Mouse (Mus musculus) hindbrain, embryonic 15.5 days (tissue): ENCODE results near the gene Gper1. TPM values are rescaled to one million over a fixed set of nuclear protein-coding genes. Genes with fewer than 3 reads are reported as not detected.

ENCODE experiments used
- ATAC-seq: fragments of 200-750 bp; cut with Nextera tagmentation; 2 replicates; pipeline ENCODE4 v1.8.0; 2017; ENCODE audit warnings: low read depth, moderate number of reproducible peaks, moderate TSS enrichment; ENCODE audit not compliant: low FRiP score
- H3K27ac ChIP-seq: fragments of 300-500 bp; sonication (generic); replicated peaks from 2 replicates; pipeline ENCODE4 v1.5.1; 2015; ENCODE audit warnings: mild to moderate bottlenecking, inconsistent platforms
- H3K27me3 ChIP-seq: fragments of 300-500 bp; sonication (generic); 2 replicates; pipeline ENCODE4 v1.6.1; 2015; ENCODE audit warnings: control low read depth, inconsistent platforms
- H3K36me3 ChIP-seq: fragments of 300-500 bp; sonication (generic); 2 replicates; pipeline ENCODE4 v1.6.1; 2015; ENCODE audit warnings: control low read depth, inconsistent platforms
- H3K4me1 ChIP-seq: fragments of 300-500 bp; sonication (generic); replicated peaks from 2 replicates; pipeline ENCODE4 v1.6.1; 2015; ENCODE audit warnings: control low read depth, inconsistent platforms
- H3K4me2 ChIP-seq: fragments of 300-500 bp; sonication (generic); 2 replicates; pipeline ENCODE4 v1.6.1; 2015; ENCODE audit warnings: moderate library complexity, mild to moderate bottlenecking, inconsistent platforms
- H3K4me3 ChIP-seq: fragments of 300-500 bp; sonication (generic); 2 replicates; pipeline ENCODE4 v1.5.1; 2015; ENCODE audit warnings: mild to moderate bottlenecking, inconsistent platforms
- H3K9ac ChIP-seq: fragments of 300-500 bp; sonication (generic); 2 replicates; pipeline ENCODE4 v1.6.1; 2015; ENCODE audit warnings: inconsistent platforms
- H3K9me3 ChIP-seq: fragments of 300-500 bp; sonication (generic); 2 replicates; pipeline ENCODE4 v1.6.1; 2016; ENCODE audit warnings: control low read depth, inconsistent platforms
- WGBS: fragments of 180-500 bp; shearing (Covaris S2); methylation state at CpG from one replicate; pipeline ENCODE4 v1.1.7; 2015; 5-methylcytosine and 5-hydroxymethylcytosine counted together
- polyA plus RNA-seq: library from polyadenylated mRNA; unstranded; fragments of >200 nt; fragmentation: Nextera tagmentation; extraction: Ambion mirVana; gene quantifications from 2 replicates; pipeline ENCODE4 v1.2.1, GENCODE M21; 2015

The Gper1 gene
- polyA plus RNA-seq, 1 experiment from 2014 or later: 8.6 TPM

- no peak overlapping the region for H3K9ac ChIP-seq
- no peak for ATAC-seq
- no peak overlapping the region for H3K4me3 ChIP-seq
- no peak overlapping the region for H3K27ac ChIP-seq
- H3K36me3 ChIP-seq: no peaks in the 10 kb centered on the region
- H3K9me3 ChIP-seq: no peaks in the 10 kb centered on the region
- peaks cover 7% of the 10 kb centered on the region for H3K4me1 ChIP-seq
- no peaks in the 10 kb centered on the region for H3K27me3 ChIP-seq
- H3K4me2 ChIP-seq: no peak overlapping the region
- WGBS: 83% methylated on average over 14 of the region's 14 CpGs
Measured at GRCm38 (mm10) chr5:139407121-139407885, 15.6 kb upstream of the Gper1 start.

- WGBS: 86% methylated on average over 7 of the region's 7 CpGs
- no peak overlapping the region for H3K9ac ChIP-seq
- no peaks in the 10 kb centered on the region for H3K27me3 ChIP-seq
- no peak overlapping the region for H3K4me3 ChIP-seq
- ATAC-seq: no peak
- no peak overlapping the region for H3K4me2 ChIP-seq
- H3K27ac ChIP-seq: no peak overlapping the region
- peaks cover 7% of the 10 kb centered on the region for H3K4me1 ChIP-seq
- H3K9me3 ChIP-seq: no peaks in the 10 kb centered on the region
- H3K36me3 ChIP-seq: no peaks in the 10 kb centered on the region
Measured at GRCm38 (mm10) chr5:139408511-139408910, 14.4 kb upstream of the Gper1 start.

GRCm38 (mm10) chr5:139409412-139409811 is 13.5 kb upstream of the Gper1 start:
- H3K4me1 ChIP-seq: peaks cover 7% of the 10 kb centered on the region
- no peak overlapping the region for H3K27ac ChIP-seq
- H3K9me3 ChIP-seq: no peaks in the 10 kb centered on the region
- no peaks in the 10 kb centered on the region for H3K27me3 ChIP-seq
- no peak overlapping the region for H3K4me2 ChIP-seq
- no peak overlapping the region for H3K4me3 ChIP-seq
- no peak for ATAC-seq
- 82% methylated on average over 12 of the region's 12 CpGs for WGBS
- H3K36me3 ChIP-seq: no peaks in the 10 kb centered on the region
- no peak overlapping the region for H3K9ac ChIP-seq

- no peak overlapping the region for H3K4me3 ChIP-seq
- no peak overlapping the region for H3K4me2 ChIP-seq
- no peaks in the 10 kb centered on the region for H3K9me3 ChIP-seq
- no peak for ATAC-seq
- no peaks in the 10 kb centered on the region for H3K36me3 ChIP-seq
- H3K27ac ChIP-seq: no peak overlapping the region
- no peak overlapping the region for H3K9ac ChIP-seq
- peaks cover 7% of the 10 kb centered on the region for H3K4me1 ChIP-seq
- 85% methylated on average over 4 of the region's 4 CpGs for WGBS
- H3K27me3 ChIP-seq: no peaks in the 10 kb centered on the region
Measured at GRCm38 (mm10) chr5:139410056-139410455, 12.9 kb upstream of the Gper1 start.

- Histone ChIP-seq H3K27me3 (no peaks in the 10 kb centered on the region), H3K4me2 (no peak overlapping the region), H3K36me3 (no peaks in the 10 kb centered on the region), H3K4me1 (peaks cover 7% of the 10 kb centered on the region), H3K27ac (no peak overlapping the region), H3K9me3 (no peaks in the 10 kb centered on the region), H3K4me3 (no peak overlapping the region), H3K9ac (no peak overlapping the region)
- 88% methylated on average over 6 of the region's 6 CpGs for WGBS
- ATAC-seq: no peak
Measured at GRCm38 (mm10) chr5:139411117-139411516, 11.8 kb upstream of the Gper1 start.

GRCm38 (mm10) chr5:139411665-139412314 is 11.2 kb upstream of the Gper1 start:
- Histone ChIP-seq H3K4me1 (peaks cover 7% of the 10 kb centered on the region), H3K27me3 (no peaks in the 10 kb centered on the region), H3K27ac (no peak overlapping the region), H3K36me3 (no peaks in the 10 kb centered on the region), H3K4me3 (no peak overlapping the region), H3K4me2 (no peak overlapping the region), H3K9ac (no peak overlapping the region), H3K9me3 (no peaks in the 10 kb centered on the region)
- 61% methylated on average over 15 of the region's 15 CpGs for WGBS
- ATAC-seq: no peak

- Histone ChIP-seq H3K9ac (no peak overlapping the region), H3K9me3 (no peaks in the 10 kb centered on the region), H3K36me3 (no peaks in the 10 kb centered on the region), H3K27me3 (no peaks in the 10 kb centered on the region), H3K4me2 (no peak overlapping the region), H3K4me1 (peaks cover 5% of the 10 kb centered on the region), H3K27ac (no peak overlapping the region), H3K4me3 (no peak overlapping the region)
- 83% methylated on average over 4 of the region's 4 CpGs for WGBS
- no peak for ATAC-seq
Measured at GRCm38 (mm10) chr5:139413545-139413944, 9.4 kb upstream of the Gper1 start.

- no peaks in the 10 kb centered on the region for H3K27me3 ChIP-seq
- H3K36me3 ChIP-seq: no peaks in the 10 kb centered on the region
- 93% methylated on average over 5 of the region's 5 CpGs for WGBS
- no peak overlapping the region for H3K9ac ChIP-seq
- no peak overlapping the region for H3K4me2 ChIP-seq
- peaks cover 19% of the 10 kb centered on the region for H3K4me1 ChIP-seq
- no peaks in the 10 kb centered on the region for H3K9me3 ChIP-seq
- H3K27ac ChIP-seq: no peak overlapping the region
- no peak overlapping the region for H3K4me3 ChIP-seq
- no peak for ATAC-seq
Measured at GRCm38 (mm10) chr5:139415001-139415400, 8.0 kb upstream of the Gper1 start.

- no peaks in the 10 kb centered on the region for H3K36me3 ChIP-seq
- H3K4me3 ChIP-seq: no peak overlapping the region
- 92% methylated on average over 4 of the region's 4 CpGs for WGBS
- H3K4me2 ChIP-seq: no peak overlapping the region
- no peak for ATAC-seq
- H3K4me1 ChIP-seq: peaks cover 19% of the 10 kb centered on the region
- H3K27ac ChIP-seq: no peak overlapping the region
- no peak overlapping the region for H3K9ac ChIP-seq
- no peaks in the 10 kb centered on the region for H3K27me3 ChIP-seq
- no peaks in the 10 kb centered on the region for H3K9me3 ChIP-seq
Measured at GRCm38 (mm10) chr5:139416942-139417341, 6.0 kb upstream of the Gper1 start.

GRCm38 (mm10) chr5:139417480-139417879 is 5.5 kb upstream of the Gper1 start:
- Histone ChIP-seq H3K4me2 (no peak overlapping the region), H3K4me3 (no peak overlapping the region), H3K9ac (no peak overlapping the region), H3K9me3 (no peaks in the 10 kb centered on the region), H3K27me3 (no peaks in the 10 kb centered on the region), H3K36me3 (no peaks in the 10 kb centered on the region), H3K27ac (no peak overlapping the region), H3K4me1 (peaks cover 20% of the 10 kb centered on the region)
- ATAC-seq: no peak
- 93% methylated on average over 3 of the region's 3 CpGs for WGBS

GRCm38 (mm10) chr5:139418110-139418509 is 4.8 kb upstream of the Gper1 start:
- WGBS: 34% methylated on average over 2 of the region's 2 CpGs
- Histone ChIP-seq H3K4me3 (no peak overlapping the region), H3K9me3 (no peaks in the 10 kb centered on the region), H3K4me1 (peaks cover 26% of the 10 kb centered on the region), H3K27me3 (no peaks in the 10 kb centered on the region), H3K9ac (no peak overlapping the region), H3K27ac (peak overlapping the region; percentile 63), H3K4me2 (no peak overlapping the region), H3K36me3 (no peaks in the 10 kb centered on the region)
- ATAC-seq: no peak

GRCm38 (mm10) chr5:139418633-139419032 is 4.3 kb upstream of the Gper1 start:
- H3K27ac ChIP-seq: peak overlapping the region; percentile 63
- 7% methylated on average over 3 of the region's 3 CpGs for WGBS
- H3K4me2 ChIP-seq: no peak overlapping the region
- H3K27me3 ChIP-seq: no peaks in the 10 kb centered on the region
- H3K9me3 ChIP-seq: no peaks in the 10 kb centered on the region
- peak; percentile 69 for ATAC-seq
- H3K4me3 ChIP-seq: no peak overlapping the region
- no peaks in the 10 kb centered on the region for H3K36me3 ChIP-seq
- H3K9ac ChIP-seq: no peak overlapping the region
- peaks cover 29% of the 10 kb centered on the region for H3K4me1 ChIP-seq
